Comparison of ENCODE assay signal across 26 mouse cellular contexts in genomic region chr9:71513566-71513965, GRCm38 (mm10). TPM values are rescaled to one million over a fixed set of nuclear protein-coding genes. Genes with fewer than 3 reads are reported as not detected.
DNase-seq lines count a peak whose midpoint lies in the region; ATAC-seq lines count a peak whose summit lies in the region.
"Had no signal": no experiment of that assay in that cellular context is flagged by ENCODE, and none has a peak within 500 bp of the region (broad histone marks: within the 10 kb centered on the region; RNA-seq: fewer than 3 reads in every experiment).

No protein-coding gene starts in this region.

- peaks cover 4% of the 10 kb centered on the region; the same call in 1 of the 2 replicates for H3K27me3 ChIP-seq in limb, embryonic 11.5 days (ENCODE audit: control insufficient read depth, insufficient read depth, low read length)
- H3K27me3 ChIP-seq in midbrain, embryonic 13.5 days: no peaks in the 10 kb centered on the region
- H3K27me3 ChIP-seq: CH12.LX; forebrain, embryonic 12.5 days; Patski had no signal

- no peaks in the 10 kb centered on the region for H3K9me3 ChIP-seq in limb, embryonic 11.5 days (ENCODE audit: control insufficient read depth, low read length)
- H3K9me3 ChIP-seq in midbrain, embryonic 13.5 days: no peaks in the 10 kb centered on the region
- H3K9me3 ChIP-seq: embryonic facial prominence, embryonic 13.5 days; embryonic facial prominence, embryonic 15.5 days; forebrain, embryonic 10.5 days; forebrain, embryonic 12.5 days; G1E had no signal

- no peak overlapping the region for H3K4me3 ChIP-seq in limb, embryonic 11.5 days (ENCODE audit: low read depth, low read length)
- no peak overlapping the region for H3K4me3 ChIP-seq in midbrain, embryonic 13.5 days (replicated peaks)
- H3K4me3 ChIP-seq: embryonic facial prominence, embryonic 13.5 days; embryonic facial prominence, embryonic 15.5 days; erythroblast, embryonic 14.5 days; forebrain, embryonic 10.5 days; forebrain, embryonic 12.5 days had no signal

- 29% methylated on average over 4 of the region's 4 CpGs for WGBS in limb, embryonic 11.5 days
- 83% methylated on average over 4 of the region's 4 CpGs for WGBS in midbrain, embryonic 13.5 days

- H3K36me3 ChIP-seq in limb, embryonic 11.5 days (ENCODE audit: control insufficient read depth, insufficient read depth, low read length): no peaks in the 10 kb centered on the region
- no peaks in the 10 kb centered on the region for H3K36me3 ChIP-seq in midbrain, embryonic 13.5 days
- H3K36me3 ChIP-seq: embryonic facial prominence, embryonic 13.5 days; embryonic facial prominence, embryonic 15.5 days; forebrain, embryonic 10.5 days; forebrain, embryonic 12.5 days; G1E had no signal

- peaks cover 15% of the 10 kb centered on the region for H3K4me1 ChIP-seq in limb, embryonic 11.5 days (ENCODE audit: control insufficient read depth, insufficient read depth, low read length)
- H3K4me1 ChIP-seq in midbrain, embryonic 13.5 days (replicated peaks): no peaks in the 10 kb centered on the region
- H3K4me1 ChIP-seq: embryonic facial prominence, embryonic 15.5 days; forebrain, embryonic 10.5 days; forebrain, embryonic 12.5 days had no signal

- H3K9ac ChIP-seq in limb, embryonic 11.5 days (ENCODE audit: low read length): no peak overlapping the region
- H3K9ac ChIP-seq in midbrain, embryonic 13.5 days (replicated peaks): no peak overlapping the region
- H3K9ac ChIP-seq: embryonic facial prominence, embryonic 13.5 days; embryonic facial prominence, embryonic 15.5 days; forebrain, embryonic 12.5 days had no signal

- H3K27ac ChIP-seq in limb, embryonic 11.5 days (replicated peaks; ENCODE audit: low read depth, low read length): 0 out of 2 replicates have a peak overlapping the region, but pooled peaks have one; percentile 47
- no peak overlapping the region for H3K27ac ChIP-seq in midbrain, embryonic 13.5 days
- H3K27ac ChIP-seq: embryonic facial prominence, embryonic 13.5 days; embryonic facial prominence, embryonic 15.5 days; forebrain, embryonic 10.5 days; forebrain, embryonic 12.5 days had no signal

- no peak for ATAC-seq in limb, embryonic 11.5 days (ENCODE audit: insufficient number of reproducible peaks, low FRiP score, low TSS enrichment, low read depth)
- ATAC-seq in midbrain, embryonic 13.5 days: no peak
- ATAC-seq: activated CD4-positive, CD25-positive, alpha-beta regulatory T cell, adult 4 months; CD4-positive, CD25-positive, alpha-beta regulatory T cell, adult 4 months; forebrain, embryonic 14.5 days; forebrain, embryonic 16.5 days; Patski had no signal

- peak; percentile 4 for DNase-seq in 3T3-L1 (ENCODE audit: low read depth, low spot score)
- peak; percentile 73 for DNase-seq in forelimb bud, embryonic 11.5 days (ENCODE audit: low read depth, low spot score)
- peak; percentile 59 for DNase-seq in limb, embryonic 11.5 days (ENCODE audit: low spot score)
- DNase-seq in cerebellum, adult 9-11 months: no peak
- DNase-seq: adrenal gland, adult 8-10 months; adrenal gland, postnatal 14 days; adrenal gland, postnatal 36 days; B cell, adult 2 months; cerebellum, adult 11-12 months; cerebellum, adult 2 months; cerebellum, adult 9-10 months; cerebellum, postnatal 14 days; cerebellum, postnatal 36 days had no signal

- H3K4me2 ChIP-seq in limb, embryonic 11.5 days (ENCODE audit: low read depth, severe bottlenecking): no peak overlapping the region
- no peak overlapping the region for H3K4me2 ChIP-seq in midbrain, embryonic 13.5 days (replicated peaks)
- H3K4me2 ChIP-seq: embryonic facial prominence, embryonic 13.5 days; embryonic facial prominence, embryonic 15.5 days; forebrain, embryonic 12.5 days had no signal

RNA-seq across cellular contexts. Expression of gene Polr2m, which starts 27.8 kb away (rescaled TPM):
- polyA plus RNA-seq in limb, embryonic 11.5 days (2014; fragmentation: Nextera tagmentation; extraction: Ambion mirVana): 525 and 533 TPM in 2 replicates
- 366 and 377 TPM in 2 replicates for polyA plus RNA-seq in midbrain, embryonic 13.5 days (2015; fragmentation: Nextera tagmentation; extraction: Ambion mirVana)
